Mouse (Mus musculus) brain, embryonic 14.5 days (tissue): Measurements from ENCODE around the gene Gm20403.

Experiments
- CTCF ChIP-seq: fragments of 200-500 bp; IDR thresholded peaks from 2 replicates; pipeline ENCODE4 v1.5.1; 2012; ENCODE audit warnings: inconsistent platforms, mild to moderate bottlenecking, moderate library complexity, borderline replicate concordance; ENCODE audit not compliant: insufficient read depth, insufficient read length; ENCODE audit errors: extremely low read depth
- POLR2A ChIP-seq: fragments of 200-500 bp; IDR thresholded peaks from 2 replicates; pipeline ENCODE4 v1.6.1; 2012; ENCODE audit warnings: mild to moderate bottlenecking, inconsistent platforms, borderline replicate concordance; ENCODE audit not compliant: poor library complexity, insufficient read depth, insufficient read length, severe bottlenecking; ENCODE audit errors: extremely low read depth

DNA sequence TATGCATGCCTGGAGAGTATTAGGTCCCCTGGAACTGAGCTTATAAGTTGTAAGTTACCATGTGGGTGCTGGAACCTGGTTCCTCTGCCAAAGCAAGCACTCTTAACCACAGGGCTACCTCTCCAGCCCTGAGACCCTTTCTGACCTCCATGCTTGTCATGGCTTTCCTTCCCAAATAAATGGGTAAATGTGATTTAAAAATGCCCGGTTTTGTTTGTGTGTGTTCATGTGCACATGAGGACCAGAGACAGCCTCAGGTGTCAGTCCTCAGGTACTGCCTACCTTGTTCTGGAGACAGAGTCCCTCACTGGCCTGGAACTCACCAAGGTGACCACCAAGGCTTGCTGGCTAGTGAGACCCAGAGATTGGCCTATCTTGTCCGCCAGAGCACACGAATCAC, 18.1 kb upstream of the Gm20403 start:
- TF ChIP-seq POLR2A = no peak
- no peak for TF ChIP-seq CTCF
